Mouse (Mus musculus) erythroblast, embryonic 14.5 days (primary cell): Measurements from ENCODE around the gene Gfod1. TPM values are rescaled to one million over a fixed set of nuclear protein-coding genes. Genes with fewer than 3 reads are reported as not detected.
A peak's percentile ranks its signal among the peaks of the same experiment; 100 is the strongest.

Experiments used
- H3K27me3 ChIP-seq: 2 replicates; pipeline ENCODE4 v1.6.1; 2012; ENCODE audit warnings: inconsistent platforms; ENCODE audit not compliant: control insufficient read depth
- H3K36me3 ChIP-seq: 2 replicates; pipeline ENCODE4 v1.6.1; 2012; ENCODE audit warnings: mild to moderate bottlenecking, inconsistent platforms; ENCODE audit not compliant: control insufficient read depth
- H3K4me1 ChIP-seq: 2 replicates; pipeline ENCODE4 v1.6.1; 2012; ENCODE audit warnings: inconsistent platforms; ENCODE audit not compliant: control insufficient read depth
- H3K4me3 ChIP-seq: replicated peaks from 2 replicates; pipeline ENCODE3; 2012; ENCODE audit warnings: moderate library complexity, mild to moderate bottlenecking, inconsistent platforms
- H3K9me3 ChIP-seq: 2 replicates; pipeline ENCODE4 v1.6.1; 2012; ENCODE audit warnings: low read length, inconsistent platforms, mixed read lengths; ENCODE audit not compliant: control insufficient read depth
- GATA1 ChIP-seq: IDR thresholded peaks from 2 replicates; pipeline ENCODE4 v1.6.1; 2012; ENCODE audit warnings: low read length, inconsistent platforms, mixed read lengths
- TAL1 ChIP-seq: IDR thresholded peaks from 3 replicates; pipeline ENCODE4 v1.6.1; 2012; ENCODE audit warnings: low read length, inconsistent platforms, mixed read lengths
- polyA plus RNA-seq: library from polyadenylated mRNA; stranded (reverse); fragments of >175 nt; gene quantifications from 2 replicates; pipeline ENCODE4 v1.2.3, GENCODE M21; 2012

Gfod1 gene
- polyA plus RNA-seq, 1 experiment, result 0.01 TPM

DNA sequence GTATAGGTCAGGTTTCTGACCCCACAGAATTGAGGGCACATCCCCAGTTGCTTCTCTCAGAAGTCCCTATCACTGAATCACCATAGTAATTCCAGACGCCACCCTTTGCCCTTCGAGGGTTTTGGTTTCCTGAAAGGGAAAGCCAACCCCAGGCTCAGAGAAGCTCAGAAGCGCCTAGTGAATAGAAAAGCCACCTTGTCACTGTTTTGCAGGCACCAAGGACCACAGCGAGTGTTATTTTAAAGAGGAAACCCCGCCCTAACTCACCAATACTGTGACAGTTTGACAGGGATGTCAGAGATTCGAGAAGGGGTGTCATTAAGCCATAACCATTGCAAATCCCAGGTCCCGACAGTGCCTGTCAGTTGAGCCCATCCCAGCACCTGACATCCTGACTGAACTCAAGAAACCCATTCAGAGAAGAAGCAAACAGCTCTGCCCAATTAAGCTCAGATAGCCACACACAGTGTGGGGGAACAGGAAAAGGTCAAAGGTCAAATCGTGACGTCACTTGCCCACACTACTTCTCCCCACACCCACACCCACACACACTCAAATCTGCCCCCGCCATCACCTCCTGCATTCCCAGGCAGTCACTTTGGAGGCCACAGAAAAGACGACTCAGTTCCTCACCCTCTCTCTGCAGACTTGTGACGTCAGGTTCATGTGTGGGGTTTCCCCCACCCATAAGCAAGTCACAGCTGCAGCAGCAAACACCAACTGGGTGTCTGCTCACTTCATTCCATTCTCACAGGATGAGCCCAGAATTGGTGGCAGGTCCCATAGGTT is 35.2 kb downstream of the Gfod1 start:
- peaks cover 3% of the 10 kb centered on the region; the same call in 1 of the 2 replicates for H3K27me3 ChIP-seq
- H3K4me3 ChIP-seq, result no peak overlapping the region
- TF ChIP-seq GATA1 (no peak), TAL1 (no peak)
- no peaks in the 10 kb centered on the region for H3K36me3 ChIP-seq
- no peaks in the 10 kb centered on the region for H3K9me3 ChIP-seq
- H3K4me1 ChIP-seq, result no peaks in the 10 kb centered on the region; the same call in 1 of the 2 replicates

DNA sequence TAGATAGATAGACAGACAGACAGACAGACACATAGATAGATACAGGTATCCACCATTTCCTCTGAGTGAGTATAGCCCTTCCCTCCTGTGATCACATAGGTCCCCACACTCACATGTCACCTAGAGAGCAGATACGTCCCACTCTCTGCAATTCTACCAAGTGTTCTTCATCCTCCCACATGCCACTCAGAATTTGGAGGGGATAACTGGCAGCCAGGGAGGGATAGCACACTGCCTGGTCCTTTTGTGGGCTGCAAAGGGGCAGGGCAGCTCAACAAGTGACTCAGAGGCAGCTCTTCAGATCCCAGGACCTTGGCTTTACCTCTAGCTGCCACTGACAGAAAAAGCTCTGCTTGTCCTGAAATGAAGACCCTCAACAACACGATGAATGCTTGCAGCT is 36.1 kb downstream of the Gfod1 start:
- H3K4me1 ChIP-seq, result no peaks in the 10 kb centered on the region; the same call in 1 of the 2 replicates
- peaks cover 3% of the 10 kb centered on the region; the same call in 1 of the 2 replicates for H3K27me3 ChIP-seq
- H3K9me3 ChIP-seq, result no peaks in the 10 kb centered on the region
- no peak overlapping the region for H3K4me3 ChIP-seq
- TF ChIP-seq GATA1 (no peak), TAL1 (no peak)
- H3K36me3 ChIP-seq, result no peaks in the 10 kb centered on the region

DNA sequence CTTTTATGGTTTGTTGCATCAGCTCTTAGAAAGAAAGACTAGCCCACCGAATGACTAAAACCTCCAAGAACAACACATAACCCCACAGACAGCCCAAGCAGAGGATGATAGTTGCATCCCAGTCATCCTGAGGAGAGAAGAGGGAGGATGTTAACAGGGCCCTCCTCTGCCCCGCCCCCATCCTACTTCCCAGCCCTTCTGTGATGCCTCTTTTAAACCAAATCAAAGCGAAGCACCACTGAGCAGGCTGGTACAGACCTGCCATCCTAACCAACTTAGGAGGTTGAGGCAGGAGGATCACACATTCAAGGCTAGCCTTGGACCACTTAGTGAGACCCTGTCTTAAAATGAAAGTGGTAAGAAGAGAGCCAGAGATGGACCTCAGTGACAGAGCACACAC is 36.8 kb downstream of the Gfod1 start:
- peaks cover 2% of the 10 kb centered on the region; the same call in 1 of the 2 replicates for H3K9me3 ChIP-seq
- H3K4me1 ChIP-seq, result peaks cover 3% of the 10 kb centered on the region
- no peak overlapping the region for H3K4me3 ChIP-seq
- TF ChIP-seq TAL1, result no peak
- TF ChIP-seq GATA1, result no peak
- no peaks in the 10 kb centered on the region for H3K36me3 ChIP-seq
- peaks cover 3% of the 10 kb centered on the region; the same call in 1 of the 2 replicates for H3K27me3 ChIP-seq

DNA sequence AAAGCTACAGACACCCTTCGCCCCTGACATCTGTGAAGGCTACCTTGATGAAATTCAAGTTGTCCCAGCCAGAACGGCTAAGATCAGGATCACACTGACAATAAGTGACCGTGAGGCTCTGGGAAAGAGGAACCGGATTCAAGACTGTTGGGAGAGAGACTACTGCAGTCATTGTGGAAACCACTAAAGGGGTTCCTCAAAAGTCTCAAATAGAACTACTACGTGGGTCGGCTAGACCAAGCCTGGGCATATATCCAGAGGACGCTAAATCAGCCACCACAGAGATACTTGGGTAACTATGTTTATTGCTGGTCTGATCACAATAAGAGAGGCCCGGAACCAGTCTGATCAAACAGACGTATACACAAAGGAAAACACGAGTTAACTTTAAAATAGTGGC is 37.6 kb downstream of the Gfod1 start:
- Histone ChIP-seq H3K4me3 (no peak overlapping the region), H3K36me3 (no peaks in the 10 kb centered on the region; the same call in 1 of the 2 replicates)

DNA sequence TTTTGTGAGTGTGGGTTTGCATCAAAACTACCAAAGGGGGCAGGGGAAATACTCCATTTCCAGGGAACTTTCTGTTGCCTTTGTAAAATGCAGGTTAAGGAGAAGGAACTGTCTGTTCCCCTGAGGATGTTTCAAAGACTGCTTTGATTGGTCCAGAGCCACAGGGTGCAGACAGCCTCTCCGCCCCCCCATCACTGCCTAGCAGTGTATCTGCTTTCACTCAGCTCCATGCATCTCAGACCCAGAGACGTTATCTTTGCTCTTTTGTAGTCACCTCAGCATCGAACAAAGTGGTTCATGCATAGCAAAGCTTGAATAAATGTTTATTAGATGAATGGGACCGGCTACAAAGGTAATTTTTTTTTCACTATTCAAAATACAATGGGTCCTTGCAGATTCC is 38.9 kb downstream of the Gfod1 start:
- no peaks in the 10 kb centered on the region; the same call in 1 of the 2 replicates for H3K36me3 ChIP-seq
- peaks cover 23% of the 10 kb centered on the region for H3K4me1 ChIP-seq
- no peak for TF ChIP-seq GATA1
- TF ChIP-seq TAL1, result no peak
- H3K27me3 ChIP-seq, result peaks cover 3% of the 10 kb centered on the region; the same call in 1 of the 2 replicates
- H3K4me3 ChIP-seq, result no peak overlapping the region
- H3K9me3 ChIP-seq, result peaks cover 14% of the 10 kb centered on the region

More for the DNA sequence above, 37.6 kb downstream of the Gfod1 start:
- TF ChIP-seq TAL1 (no peak), GATA1 (no peak)
- Histone ChIP-seq H3K27me3 (peaks cover 3% of the 10 kb centered on the region; the same call in 1 of the 2 replicates), H3K9me3 (peaks cover 9% of the 10 kb centered on the region), H3K4me1 (peaks cover 11% of the 10 kb centered on the region)

DNA sequence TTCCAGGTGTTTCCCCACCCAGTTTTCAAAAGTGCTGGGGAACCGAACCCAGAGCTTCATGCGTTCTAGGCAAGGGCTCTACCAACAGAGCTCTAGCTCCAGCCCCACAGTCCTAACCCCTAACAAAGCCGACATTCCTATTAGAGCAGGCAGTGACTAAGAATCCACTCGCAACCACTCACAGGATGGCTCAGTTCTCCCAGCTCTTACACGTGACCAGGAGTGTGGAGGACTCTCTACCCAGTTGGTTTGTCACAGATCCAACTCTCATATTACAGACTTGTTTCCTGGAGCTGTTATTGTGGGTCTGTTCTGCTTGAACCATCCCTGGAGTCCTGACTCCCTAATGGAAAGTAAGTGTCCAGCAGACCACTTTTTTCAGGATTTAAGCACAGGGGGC is 40.3 kb downstream of the Gfod1 start:
- TF ChIP-seq GATA1 (no peak), TAL1 (no peak)
- Histone ChIP-seq H3K27me3 (peaks cover 3% of the 10 kb centered on the region; the same call in 1 of the 2 replicates), H3K4me3 (no peak overlapping the region), H3K36me3 (no peaks in the 10 kb centered on the region; the same call in 1 of the 2 replicates), H3K4me1 (peaks cover 36% of the 10 kb centered on the region), H3K9me3 (peaks cover 14% of the 10 kb centered on the region)

DNA sequence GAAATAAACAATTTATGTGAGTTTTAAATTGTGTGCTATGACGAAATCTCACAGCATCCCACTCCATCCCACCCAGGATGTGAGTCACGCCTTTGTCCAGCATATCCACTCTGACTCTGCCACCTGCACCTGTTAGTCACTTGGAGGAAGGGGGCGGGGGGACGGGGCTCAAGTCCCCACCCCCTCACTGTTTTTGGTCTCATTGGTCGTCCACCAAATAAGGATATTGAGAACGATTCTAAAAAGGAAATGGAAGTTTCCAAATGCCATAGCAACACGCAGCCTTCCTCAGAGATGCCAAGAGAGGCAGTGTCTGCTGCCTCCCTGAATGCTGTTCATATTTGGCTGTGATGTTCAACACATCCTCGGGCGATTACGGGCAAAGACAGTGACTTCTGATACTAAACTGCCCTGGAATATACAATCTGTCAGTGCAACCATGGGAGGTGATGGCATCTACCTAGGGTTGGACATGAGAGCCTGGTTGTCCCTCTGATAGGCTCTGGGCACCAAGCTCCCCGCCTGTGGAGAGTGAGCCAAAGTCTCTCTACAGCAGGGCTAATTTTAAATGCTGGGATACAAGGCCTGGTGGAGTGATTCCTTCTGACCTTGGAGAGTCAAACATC is 41.7 kb downstream of the Gfod1 start:
- Histone ChIP-seq H3K4me1 (peaks cover 41% of the 10 kb centered on the region), H3K9me3 (peaks cover 14% of the 10 kb centered on the region), H3K4me3 (no peak overlapping the region), H3K36me3 (no peaks in the 10 kb centered on the region; the same call in 1 of the 2 replicates), H3K27me3 (peaks cover 3% of the 10 kb centered on the region; the same call in 1 of the 2 replicates)
- no peak for TF ChIP-seq GATA1
- TF ChIP-seq TAL1, result no peak

DNA sequence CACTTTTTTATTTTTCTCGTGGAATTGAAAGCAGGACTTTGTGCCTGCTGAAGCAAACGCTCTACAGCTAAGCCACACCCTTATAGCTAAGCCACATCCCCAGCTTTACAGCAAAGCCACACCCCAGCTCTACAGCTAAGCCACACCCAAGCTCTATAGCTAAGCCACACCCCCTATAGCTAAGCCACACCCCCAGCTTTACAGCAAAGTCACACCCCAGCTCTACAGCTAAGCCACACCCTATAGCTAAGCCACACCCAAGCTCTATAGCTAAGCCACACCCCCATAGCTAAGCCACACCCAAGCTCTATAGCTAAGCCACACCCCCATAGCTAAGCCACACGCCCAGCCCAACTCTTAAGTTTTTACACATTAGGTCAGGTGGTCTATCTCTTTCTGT is 42.7 kb downstream of the Gfod1 start:
- Histone ChIP-seq H3K4me3 (peak overlapping the region; percentile 48), H3K27me3 (peaks cover 3% of the 10 kb centered on the region; the same call in 1 of the 2 replicates), H3K9me3 (peaks cover 14% of the 10 kb centered on the region), H3K36me3 (no peaks in the 10 kb centered on the region; the same call in 1 of the 2 replicates), H3K4me1 (peaks cover 41% of the 10 kb centered on the region)
- TF ChIP-seq GATA1 (no peak), TAL1 (no peak)

DNA sequence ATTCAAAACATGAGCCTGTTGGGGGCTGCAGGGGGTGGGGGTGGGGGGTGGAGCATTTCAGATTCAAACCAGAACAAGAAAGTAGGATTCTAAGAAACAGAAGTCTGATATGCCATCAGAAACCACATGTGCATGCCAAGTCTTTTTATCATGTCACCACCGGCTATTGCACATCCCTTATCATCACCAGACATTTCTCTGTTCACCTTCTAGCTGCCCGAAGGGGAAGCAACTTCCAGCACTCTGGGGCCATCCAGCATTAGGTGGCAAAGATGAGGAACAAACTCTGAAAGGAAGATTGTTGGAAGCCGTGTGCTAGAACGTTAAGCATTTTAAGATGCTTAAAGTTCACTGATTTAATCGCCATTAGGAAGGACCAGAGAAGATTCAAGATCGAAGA is 43.2 kb downstream of the Gfod1 start:
- TF ChIP-seq TAL1, result peak; percentile 66
- TF ChIP-seq GATA1, result peak; percentile 41; the same call in 1 of the 2 replicates
- H3K36me3 ChIP-seq, result no peaks in the 10 kb centered on the region; the same call in 1 of the 2 replicates
- H3K27me3 ChIP-seq, result no peaks in the 10 kb centered on the region
- peaks cover 41% of the 10 kb centered on the region for H3K4me1 ChIP-seq
- peaks cover 14% of the 10 kb centered on the region for H3K9me3 ChIP-seq
- peak overlapping the region; percentile 48 for H3K4me3 ChIP-seq
